Mouse (Mus musculus) bone marrow macrophage, adult 2 months (primary cell): ENCODE data around the gene Nolc1. TPM values are rescaled to one million over a fixed set of nuclear protein-coding genes. Genes with fewer than 3 reads are reported as not detected.
A peak's percentile ranks its signal among the peaks of the same experiment; 100 is the strongest.

Experiments used
- H3K27ac ChIP-seq: 2 replicates; pipeline ENCODE4 v1.5.1; 2012; ENCODE audit warnings: low read depth, low read length; ENCODE audit not compliant: insufficient read depth
- H3K4me1 ChIP-seq: 2 replicates; pipeline ENCODE4 v1.6.1; 2012; ENCODE audit warnings: low read length; ENCODE audit not compliant: control insufficient read depth, insufficient read depth
- H3K4me3 ChIP-seq: 2 replicates; pipeline ENCODE4 v1.5.1; 2012; ENCODE audit warnings: mild to moderate bottlenecking, low read length, moderate library complexity; ENCODE audit not compliant: insufficient read depth
- CTCF ChIP-seq: IDR thresholded peaks from 2 replicates; pipeline ENCODE4 v1.5.1; 2012; ENCODE audit warnings: low read depth, mild to moderate bottlenecking, low read length, moderate library complexity
- POLR2A ChIP-seq: IDR thresholded peaks from 2 replicates; pipeline ENCODE4 v1.6.1; 2012; ENCODE audit warnings: mild to moderate bottlenecking, low read depth, low read length, borderline replicate concordance
- polyA plus RNA-seq: library from polyadenylated mRNA; stranded (reverse); fragments of >200 nt; gene quantifications from 2 replicates; pipeline ENCODE4 v1.2.4, GENCODE M21; 2012; ENCODE audit not compliant: missing spikeins, insufficient read depth, insufficient read length

The Nolc1 gene
- polyA plus RNA-seq, 1 experiment, result 15.8 TPM

DNA sequence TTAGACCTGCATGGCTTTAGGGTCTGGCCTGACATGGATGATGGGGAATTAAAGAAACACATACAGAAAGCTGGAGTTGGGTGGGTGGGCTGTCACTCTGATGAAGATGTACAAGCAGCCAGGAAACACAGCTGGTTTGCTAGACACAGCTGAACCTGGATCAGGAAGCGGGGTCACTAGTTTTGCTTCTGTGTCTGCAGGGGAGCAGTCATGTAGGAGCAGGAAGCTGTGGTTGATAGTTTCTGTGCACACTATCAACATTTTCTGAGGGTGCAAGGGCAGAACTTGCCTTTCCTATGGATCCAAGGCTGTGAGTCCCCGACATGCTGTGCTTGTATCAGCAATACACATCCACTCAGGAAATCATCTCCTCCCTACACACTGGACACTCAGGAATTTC, 25.2 kb upstream of the Nolc1 start:
- H3K4me3 ChIP-seq, result no peak overlapping the region
- H3K27ac ChIP-seq, result no peak overlapping the region
- no peak for TF ChIP-seq POLR2A
- H3K4me1 ChIP-seq, result peaks cover 28% of the 10 kb centered on the region

- H3K27ac ChIP-seq, result peak overlapping the region; percentile 14; the same call in 1 of the 2 replicates
- H3K4me1 ChIP-seq, result peaks cover 14% of the 10 kb centered on the region
- TF ChIP-seq CTCF, result no peak
- no peak for TF ChIP-seq POLR2A
- H3K4me3 ChIP-seq, result peak overlapping the region; percentile 100
Observed at GRCm38 (mm10) chr19:46055752-46056387, 19.8 kb upstream of the Nolc1 start.

DNA sequence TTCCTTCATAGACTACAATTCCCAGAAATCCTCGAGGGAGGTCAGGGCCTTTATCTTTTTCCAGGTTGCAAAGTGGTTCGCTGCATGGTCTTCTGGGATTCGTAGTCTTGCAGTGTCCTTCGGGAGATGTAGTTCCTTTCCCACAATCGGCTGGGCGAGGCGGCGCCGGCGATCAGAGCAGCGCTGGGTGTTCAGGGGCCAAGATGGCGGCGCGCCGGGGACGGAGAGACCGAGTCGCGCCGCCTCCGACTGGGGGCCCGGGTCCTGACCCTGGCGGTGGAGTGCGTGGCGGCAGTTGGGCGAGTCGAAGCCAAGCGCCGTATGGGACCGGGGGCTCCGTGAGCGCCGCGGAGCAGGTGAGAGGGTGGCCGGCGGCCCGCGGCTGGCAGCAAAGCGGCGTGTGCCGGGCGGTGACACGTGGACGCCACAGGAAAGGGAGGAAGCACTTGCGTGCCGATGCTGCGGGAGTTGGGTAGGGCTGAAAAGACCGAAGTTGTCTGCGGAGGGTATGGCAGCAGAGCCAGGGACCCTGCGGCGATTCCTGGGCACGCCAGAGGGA, 19.2 kb upstream of the Nolc1 start:
- Histone ChIP-seq H3K27ac (peak overlapping the region; percentile 99), H3K4me3 (peak overlapping the region; percentile 100), H3K4me1 (peaks cover 14% of the 10 kb centered on the region)
- TF ChIP-seq CTCF (no peak), POLR2A (no peak)

GRCm38 (mm10) chr19:46056947-46057607, 18.6 kb upstream of the Nolc1 start:
- peak; percentile 15; the same call in 1 of the 2 replicates for TF ChIP-seq CTCF
- TF ChIP-seq POLR2A, result no peak
- Histone ChIP-seq H3K4me1 (peaks cover 11% of the 10 kb centered on the region), H3K27ac (peak overlapping the region; percentile 99), H3K4me3 (peak overlapping the region; percentile 100)

DNA sequence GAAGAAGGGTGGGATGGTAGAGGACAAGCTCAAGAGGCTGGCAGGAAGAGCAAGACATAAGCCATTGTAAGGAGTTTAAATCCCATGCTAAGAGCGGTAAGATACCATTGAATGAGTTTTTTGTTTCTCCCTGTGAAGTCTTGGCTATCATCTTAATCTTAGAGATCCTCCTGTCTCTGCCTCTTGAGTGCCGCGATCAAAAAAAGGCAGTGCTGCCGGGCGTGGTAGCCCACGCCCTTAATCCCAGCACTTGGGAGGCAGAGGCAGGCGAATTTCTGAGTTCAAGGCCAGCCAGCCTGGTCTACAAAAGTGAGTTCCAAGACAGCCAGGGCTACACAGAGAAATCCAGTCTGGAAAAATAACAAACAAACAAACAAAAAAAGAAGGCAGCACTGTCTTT, 17.2 kb upstream of the Nolc1 start:
- Histone ChIP-seq H3K4me1 (peaks cover 11% of the 10 kb centered on the region), H3K27ac (no peak overlapping the region), H3K4me3 (peak overlapping the region; percentile 100)
- TF ChIP-seq POLR2A (no peak), CTCF (no peak)

GRCm38 (mm10) chr19:46060845-46061244, 14.8 kb upstream of the Nolc1 start:
- TF ChIP-seq POLR2A (no peak), CTCF (no peak)
- no peak overlapping the region for H3K4me3 ChIP-seq
- H3K4me1 ChIP-seq, result peaks cover 11% of the 10 kb centered on the region
- no peak overlapping the region for H3K27ac ChIP-seq

DNA sequence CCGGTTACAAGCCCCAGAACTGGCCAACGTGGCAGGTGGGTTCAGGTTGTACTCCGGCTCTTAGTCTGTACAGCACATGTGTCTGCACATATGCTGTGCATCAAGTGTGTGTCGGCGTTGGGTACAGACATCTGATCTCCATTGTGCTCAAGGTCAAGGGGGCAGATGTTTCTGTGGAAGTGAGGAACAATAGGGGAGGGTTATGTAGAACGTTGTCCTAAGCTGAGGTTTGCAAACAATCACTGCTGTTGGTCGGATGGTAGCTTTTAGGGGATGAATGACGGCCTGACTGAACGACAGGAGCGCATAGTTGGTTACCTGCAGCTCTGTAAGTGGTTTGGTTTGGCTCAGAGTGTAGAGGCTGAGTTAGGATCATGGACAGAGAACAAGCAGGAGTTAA, 7.6 kb upstream of the Nolc1 start:
- Histone ChIP-seq H3K4me1 (no peaks in the 10 kb centered on the region), H3K27ac (no peak overlapping the region), H3K4me3 (no peak overlapping the region)
- TF ChIP-seq POLR2A (no peak), CTCF (no peak)

GRCm38 (mm10) chr19:46073285-46073684, 2.4 kb upstream of the Nolc1 start:
- no peak overlapping the region for H3K4me3 ChIP-seq
- peaks cover 4% of the 10 kb centered on the region for H3K4me1 ChIP-seq
- no peak overlapping the region for H3K27ac ChIP-seq
- no peak for TF ChIP-seq CTCF
- TF ChIP-seq POLR2A, result no peak

DNA sequence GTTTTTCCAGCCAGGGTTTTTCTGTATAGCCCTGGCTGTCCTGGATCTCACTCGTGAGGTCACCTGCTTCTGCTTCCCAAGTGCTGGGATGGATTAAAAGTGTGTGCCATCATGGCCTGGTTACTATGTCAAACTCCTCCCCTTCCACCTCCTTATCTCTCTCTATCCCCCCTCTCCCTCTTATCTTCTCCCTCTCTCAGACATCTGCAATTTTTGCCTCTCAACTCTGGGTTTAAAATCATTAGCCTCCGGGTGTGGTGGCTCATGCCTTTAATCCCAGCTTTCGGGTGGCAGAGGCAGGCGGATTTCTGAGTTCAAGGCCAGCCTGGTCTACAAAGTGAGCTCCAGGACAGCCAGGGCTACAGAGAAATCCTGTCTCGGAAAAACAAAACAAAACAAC, 1.4 kb upstream of the Nolc1 start:
- H3K4me3 ChIP-seq, result no peak overlapping the region
- H3K4me1 ChIP-seq, result peaks cover 4% of the 10 kb centered on the region
- TF ChIP-seq POLR2A (no peak), CTCF (no peak)
- H3K27ac ChIP-seq, result no peak overlapping the region

DNA sequence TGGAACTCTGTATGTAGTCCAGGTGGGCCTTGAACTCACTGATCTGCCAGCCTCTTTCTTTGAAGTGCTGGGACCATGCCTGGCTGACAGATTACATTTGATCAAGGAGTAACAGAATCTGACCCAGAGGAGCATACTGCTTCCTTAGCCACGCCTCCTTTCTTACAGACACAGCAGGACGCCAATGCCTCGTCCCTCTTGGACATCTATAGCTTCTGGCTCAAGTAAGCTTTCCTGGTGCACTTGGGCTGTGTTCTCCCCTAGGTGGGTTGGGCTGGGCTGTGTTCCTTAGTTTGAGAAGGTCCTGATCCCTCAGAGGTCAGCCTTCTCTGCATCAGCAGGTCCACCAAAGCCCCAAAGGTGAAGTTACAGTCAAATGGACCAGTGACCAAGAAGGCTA, 2.9 kb downstream of the Nolc1 start:
- Histone ChIP-seq H3K4me1 (peaks cover 4% of the 10 kb centered on the region), H3K4me3 (no peak overlapping the region), H3K27ac (no peak overlapping the region)
- TF ChIP-seq CTCF (no peak), POLR2A (no peak)
